Mouse (Mus musculus): Measurements from ENCODE around the gene Six4. TPM values are rescaled to one million over a fixed set of nuclear protein-coding genes. Genes with fewer than 3 reads are reported as not detected.
"Not testable (repeated sequence)": the region's sequence is repeated elsewhere in the genome, so short reads cannot be mapped to it uniquely, and the experiment has no call there.

Gene Six4
- polyA plus RNA-seq, 1 experiment, result 5.4 TPM

DNA sequence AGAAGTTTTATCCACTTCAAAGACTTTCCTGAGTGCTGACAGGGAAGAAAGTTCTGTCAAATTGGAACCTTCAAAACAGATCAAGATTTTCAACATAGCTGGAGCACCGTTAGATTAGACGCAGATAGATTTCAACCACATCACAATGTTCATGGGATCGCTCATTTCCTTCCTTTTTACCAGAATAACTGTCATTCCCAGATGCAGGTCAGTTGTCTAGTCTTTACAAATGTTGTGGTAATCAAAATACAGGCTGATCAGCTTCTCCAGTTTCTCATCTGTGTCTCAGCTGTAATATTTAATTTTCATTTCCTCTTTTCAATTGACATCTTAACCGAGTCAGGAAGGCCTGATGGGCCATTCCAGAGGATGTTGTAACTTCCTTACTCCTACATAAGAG, 29.5 kb downstream of the Six4 start:
- H3K27me3 ChIP-seq (ENCODE audit: control insufficient read depth, insufficient read depth, insufficient read length), result no peaks in the 10 kb centered on the region

DNA sequence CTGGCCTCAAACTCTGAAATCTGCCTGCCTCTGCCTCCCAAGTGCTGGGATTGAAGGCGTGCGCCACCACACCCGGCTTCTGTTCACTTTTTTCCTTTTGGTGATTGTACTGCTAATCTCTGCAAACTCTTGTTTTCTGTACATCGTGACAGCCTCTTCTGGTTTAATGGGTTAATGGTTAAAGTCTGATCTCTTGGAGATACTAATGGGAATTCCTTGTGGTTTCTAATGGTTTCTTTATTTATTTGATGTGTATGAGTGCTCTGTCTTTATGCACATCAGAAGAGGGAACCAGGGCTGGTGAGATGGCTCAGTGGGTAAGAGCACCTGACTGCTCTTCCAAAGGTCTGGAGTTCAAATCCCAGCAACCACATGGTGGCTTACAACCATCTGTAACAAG, 31.4 kb downstream of the Six4 start:
- H3K4me3 ChIP-seq (ENCODE audit: insufficient read depth, poor library complexity, severe bottlenecking); H3ac ChIP-seq (ENCODE audit: control insufficient read depth, insufficient read length, low read depth); H3K36me3 ChIP-seq (ENCODE audit: control insufficient read depth, insufficient read depth); H3K79me3 ChIP-seq (ENCODE audit: low read depth); H3K27me3 ChIP-seq (ENCODE audit: control insufficient read depth, insufficient read depth, insufficient read length); H3K79me2 ChIP-seq (ENCODE audit: control insufficient read depth, insufficient read depth): not testable (repeated sequence)

More for the DNA sequence above, 29.5 kb downstream of the Six4 start:
- Histone ChIP-seq H3K4me3 (ENCODE audit: insufficient read depth, poor library complexity, severe bottlenecking) (no peak overlapping the region), H3K36me3 (ENCODE audit: control insufficient read depth, insufficient read depth) (no peaks in the 10 kb centered on the region), H3K79me3 (ENCODE audit: low read depth) (no peaks in the 10 kb centered on the region), H3K79me2 (ENCODE audit: control insufficient read depth, insufficient read depth) (no peaks in the 10 kb centered on the region), H3ac (ENCODE audit: control insufficient read depth, insufficient read length, low read depth) (no peak overlapping the region)
- TF ChIP-seq USF1 (IDR thresholded peaks at IDR 0.05; ENCODE audit: low read depth), result no peak
- no peak for TF ChIP-seq CTCF (IDR thresholded peaks at IDR 0.05; ENCODE audit: control insufficient read depth, insufficient read depth, insufficient read length)
- TF ChIP-seq FOSL1 (IDR thresholded peaks at IDR 0.05; ENCODE audit: insufficient read depth, low read length, poor library complexity, severe bottlenecking), result no peak
- no peak for TF ChIP-seq MYOG (IDR thresholded peaks at IDR 0.05; ENCODE audit: control insufficient read depth, extremely low read depth, insufficient read length)
- TF ChIP-seq CEBPB (IDR thresholded peaks at IDR 0.05; ENCODE audit: low read depth), result no peak
- no peak for TF ChIP-seq MAX (IDR thresholded peaks at IDR 0.05)
- no peak for TF ChIP-seq MYOD1 (IDR thresholded peaks at IDR 0.05; ENCODE audit: control insufficient read depth, insufficient read length, low read depth)

DNA sequence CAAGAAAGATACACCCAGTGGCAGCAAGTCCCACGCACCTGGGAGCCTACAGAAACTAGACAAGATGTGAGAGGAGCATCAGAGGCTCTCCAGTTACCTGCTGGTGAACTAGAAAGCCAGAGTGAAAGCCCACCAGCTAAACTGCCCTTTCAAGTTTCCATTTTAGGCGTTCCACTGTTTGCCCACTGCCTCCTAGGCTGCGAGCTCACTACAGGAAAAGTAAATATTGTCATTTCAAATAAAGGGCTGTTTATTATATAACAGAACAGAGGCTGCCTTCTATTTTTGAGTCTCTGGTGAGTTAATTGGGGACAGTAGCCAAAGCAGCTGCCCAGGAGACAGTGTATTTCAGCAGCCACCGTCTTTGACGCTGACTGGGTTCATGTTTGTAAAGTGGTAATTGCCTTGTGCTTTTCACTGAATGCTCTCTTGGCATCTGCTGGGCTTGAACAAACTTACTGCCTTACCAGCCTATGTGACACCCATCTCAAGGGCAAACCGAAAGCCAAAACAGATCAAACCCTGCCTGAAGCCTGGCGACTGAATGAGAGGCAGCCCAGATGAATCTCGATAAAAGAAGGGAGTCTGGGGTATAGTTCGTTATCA, 52.3 kb downstream of the Six4 start:
- no peak for TF ChIP-seq MAX (IDR thresholded peaks at IDR 0.05)
- TF ChIP-seq CEBPB (IDR thresholded peaks at IDR 0.05; ENCODE audit: low read depth), result no peak
- no peak for TF ChIP-seq USF1 (IDR thresholded peaks at IDR 0.05; ENCODE audit: low read depth)
- TF ChIP-seq MYOD1 (IDR thresholded peaks at IDR 0.05; ENCODE audit: control insufficient read depth, insufficient read length, low read depth), result no peak
- TF ChIP-seq FOSL1 (IDR thresholded peaks at IDR 0.05; ENCODE audit: insufficient read depth, low read length, poor library complexity, severe bottlenecking), result no peak
- TF ChIP-seq CTCF (IDR thresholded peaks at IDR 0.05; ENCODE audit: control insufficient read depth, insufficient read depth, insufficient read length), result no peak
- TF ChIP-seq MYOG (IDR thresholded peaks at IDR 0.05; ENCODE audit: control insufficient read depth, extremely low read depth, insufficient read length), result no peak
- H3K27me3 ChIP-seq (ENCODE audit: control insufficient read depth, insufficient read depth, insufficient read length), result no peaks in the 10 kb centered on the region
- H3K79me2 ChIP-seq (ENCODE audit: control insufficient read depth, insufficient read depth), result no peaks in the 10 kb centered on the region
- no peaks in the 10 kb centered on the region for H3K36me3 ChIP-seq (ENCODE audit: control insufficient read depth, insufficient read depth)
- no peak overlapping the region for H3K4me3 ChIP-seq (ENCODE audit: insufficient read depth, poor library complexity, severe bottlenecking)
- no peak overlapping the region for H3ac ChIP-seq (ENCODE audit: control insufficient read depth, insufficient read length, low read depth)
- no peaks in the 10 kb centered on the region for H3K79me3 ChIP-seq (ENCODE audit: low read depth)

- H3ac ChIP-seq (ENCODE audit: control insufficient read depth, insufficient read length, low read depth), result no peak overlapping the region
- no peaks in the 10 kb centered on the region for H3K27me3 ChIP-seq (ENCODE audit: control insufficient read depth, insufficient read depth, insufficient read length)
- no peaks in the 10 kb centered on the region for H3K36me3 ChIP-seq (ENCODE audit: control insufficient read depth, insufficient read depth)
- TF ChIP-seq CEBPB (IDR thresholded peaks at IDR 0.05; ENCODE audit: low read depth) (no peak), MYOG (IDR thresholded peaks at IDR 0.05; ENCODE audit: control insufficient read depth, extremely low read depth, insufficient read length) (no peak), FOSL1 (IDR thresholded peaks at IDR 0.05; ENCODE audit: insufficient read depth, low read length, poor library complexity, severe bottlenecking) (no peak), USF1 (IDR thresholded peaks at IDR 0.05; ENCODE audit: low read depth) (no peak), CTCF (IDR thresholded peaks at IDR 0.05; ENCODE audit: control insufficient read depth, insufficient read depth, insufficient read length) (no peak), MYOD1 (IDR thresholded peaks at IDR 0.05; ENCODE audit: control insufficient read depth, insufficient read length, low read depth) (no peak), MAX (IDR thresholded peaks at IDR 0.05) (no peak)
- H3K79me3 ChIP-seq (ENCODE audit: low read depth), result peaks cover 4% of the 10 kb centered on the region
- H3K4me3 ChIP-seq (ENCODE audit: insufficient read depth, poor library complexity, severe bottlenecking), result no peak overlapping the region
- H3K79me2 ChIP-seq (ENCODE audit: control insufficient read depth, insufficient read depth), result peaks cover 11% of the 10 kb centered on the region
Observed at GRCm38 (mm10) chr12:73057492-73057891, 55.8 kb downstream of the Six4 start.

GRCm38 (mm10) chr12:73055451-73055850, 57.8 kb downstream of the Six4 start:
- peaks cover 18% of the 10 kb centered on the region for H3K79me2 ChIP-seq (ENCODE audit: control insufficient read depth, insufficient read depth)
- H3K27me3 ChIP-seq (ENCODE audit: control insufficient read depth, insufficient read depth, insufficient read length), result no peaks in the 10 kb centered on the region
- no peak overlapping the region for H3ac ChIP-seq (ENCODE audit: control insufficient read depth, insufficient read length, low read depth)
- TF ChIP-seq FOSL1 (IDR thresholded peaks at IDR 0.05; ENCODE audit: insufficient read depth, low read length, poor library complexity, severe bottlenecking) (no peak), CTCF (IDR thresholded peaks at IDR 0.05; ENCODE audit: control insufficient read depth, insufficient read depth, insufficient read length) (no peak), MYOG (IDR thresholded peaks at IDR 0.05; ENCODE audit: control insufficient read depth, extremely low read depth, insufficient read length) (no peak), CEBPB (IDR thresholded peaks at IDR 0.05; ENCODE audit: low read depth) (no peak), MAX (IDR thresholded peaks at IDR 0.05) (no peak), MYOD1 (IDR thresholded peaks at IDR 0.05; ENCODE audit: control insufficient read depth, insufficient read length, low read depth) (no peak), USF1 (IDR thresholded peaks at IDR 0.05; ENCODE audit: low read depth) (no peak)
- no peaks in the 10 kb centered on the region for H3K36me3 ChIP-seq (ENCODE audit: control insufficient read depth, insufficient read depth)
- H3K4me3 ChIP-seq (ENCODE audit: insufficient read depth, poor library complexity, severe bottlenecking), result no peak overlapping the region
- H3K79me3 ChIP-seq (ENCODE audit: low read depth), result peaks cover 4% of the 10 kb centered on the region

- no peak overlapping the region for H3ac ChIP-seq (ENCODE audit: control insufficient read depth, insufficient read length, low read depth)
Observed at GRCm38 (mm10) chr12:73054576-73055185, 58.6 kb downstream of the Six4 start.

More at GRCm38 (mm10) chr12:73054576-73055185, 58.6 kb downstream of the Six4 start:
- Histone ChIP-seq H3K79me3 (ENCODE audit: low read depth) (peaks cover 4% of the 10 kb centered on the region), H3K27me3 (ENCODE audit: control insufficient read depth, insufficient read depth, insufficient read length) (no peaks in the 10 kb centered on the region), H3K36me3 (ENCODE audit: control insufficient read depth, insufficient read depth) (no peaks in the 10 kb centered on the region), H3K4me3 (ENCODE audit: insufficient read depth, poor library complexity, severe bottlenecking) (no peak overlapping the region), H3K79me2 (ENCODE audit: control insufficient read depth, insufficient read depth) (peaks cover 18% of the 10 kb centered on the region)
- TF ChIP-seq CTCF (IDR thresholded peaks at IDR 0.05; ENCODE audit: control insufficient read depth, insufficient read depth, insufficient read length) (no peak), MYOD1 (IDR thresholded peaks at IDR 0.05; ENCODE audit: control insufficient read depth, insufficient read length, low read depth) (no peak), MYOG (IDR thresholded peaks at IDR 0.05; ENCODE audit: control insufficient read depth, extremely low read depth, insufficient read length) (no peak), FOSL1 (IDR thresholded peaks at IDR 0.05; ENCODE audit: insufficient read depth, low read length, poor library complexity, severe bottlenecking) (no peak), CEBPB (IDR thresholded peaks at IDR 0.05; ENCODE audit: low read depth) (no peak), USF1 (IDR thresholded peaks at IDR 0.05; ENCODE audit: low read depth) (no peak), MAX (IDR thresholded peaks at IDR 0.05) (no peak)
